Mouse (Mus musculus) adrenal gland, postnatal 14 days (tissue): ENCODE results near the gene Ak4. TPM values are rescaled to one million over a fixed set of nuclear protein-coding genes. Genes with fewer than 3 reads are reported as not detected.
"Not testable (repeated sequence)": the region's sequence is repeated elsewhere in the genome, so short reads cannot be mapped to it uniquely, and the experiment has no call there.

ENCODE experiments used
- DNase-seq: peaks from one replicate; pipeline ENCODE4 v3.0.0; 2021; ENCODE audit warnings: mixed read lengths
- total RNA-seq: library from RNA; stranded (reverse); gene quantifications from 2 replicates; pipeline ENCODE4 v1.2.3, GENCODE M21; 2021

Ak4 gene
- total RNA-seq, 1 experiment from 2014 or later = 7.2 TPM

DNA sequence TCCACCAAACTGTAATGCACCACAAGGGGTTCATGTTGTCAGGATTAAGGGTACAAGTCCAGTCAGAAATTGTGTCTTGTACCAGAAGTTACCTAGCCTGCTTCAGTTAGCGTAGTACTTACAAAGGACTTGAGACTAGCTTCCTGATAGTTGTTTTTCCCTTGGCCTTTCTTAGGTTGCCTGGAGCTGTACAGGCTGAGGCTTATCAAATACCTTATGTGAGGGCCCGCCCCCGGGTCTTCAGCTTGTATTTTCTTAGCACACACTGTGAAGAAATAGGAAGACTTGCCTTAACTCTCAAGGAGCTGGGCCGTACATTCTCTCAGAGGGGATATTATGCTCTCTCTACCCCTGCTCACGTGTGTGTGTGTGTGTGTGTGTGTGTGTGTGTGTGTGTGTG, 4.5 kb downstream of the Ak4 start:
- no peak for DNase-seq

DNA sequence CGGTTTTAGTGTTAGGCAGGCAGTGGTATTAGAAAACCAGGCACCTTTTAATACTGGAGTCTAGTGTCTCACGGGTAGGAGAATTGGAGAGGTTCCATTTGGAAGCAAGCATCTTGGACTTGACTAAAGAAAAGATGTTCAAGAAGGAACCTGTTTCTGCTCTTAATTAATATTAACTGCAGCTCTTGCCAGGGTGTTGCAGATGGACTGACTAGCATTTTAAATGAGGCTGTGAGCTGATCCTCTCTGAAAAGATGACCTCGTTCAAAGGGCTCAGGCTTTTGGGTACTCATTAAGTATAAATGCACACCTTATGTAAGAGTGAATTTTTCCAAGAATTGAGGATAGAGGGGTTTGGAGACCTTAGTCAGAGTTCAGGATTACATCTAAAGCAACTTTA, 5.4 kb downstream of the Ak4 start:
- no peak for DNase-seq

DNA sequence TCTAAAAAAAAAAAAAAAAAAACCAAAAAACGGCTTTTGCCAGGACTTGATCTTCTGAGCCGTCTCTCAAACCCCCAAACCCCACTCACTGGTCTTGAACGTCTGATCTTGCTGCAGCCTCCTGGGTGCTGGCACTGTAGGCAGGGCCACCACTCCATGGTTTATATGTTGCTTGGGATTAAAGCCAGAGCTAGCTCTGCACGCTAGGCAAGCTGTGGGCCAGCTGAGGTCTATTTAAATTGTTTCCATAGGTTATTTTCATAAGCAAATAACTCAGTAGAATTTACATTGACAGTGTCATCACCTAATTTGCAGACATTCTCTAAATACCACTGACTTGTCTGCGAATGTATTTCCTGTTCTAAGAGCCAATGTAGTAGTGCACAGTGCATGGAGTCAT, 6.0 kb downstream of the Ak4 start:
- DNase-seq = no peak

DNA sequence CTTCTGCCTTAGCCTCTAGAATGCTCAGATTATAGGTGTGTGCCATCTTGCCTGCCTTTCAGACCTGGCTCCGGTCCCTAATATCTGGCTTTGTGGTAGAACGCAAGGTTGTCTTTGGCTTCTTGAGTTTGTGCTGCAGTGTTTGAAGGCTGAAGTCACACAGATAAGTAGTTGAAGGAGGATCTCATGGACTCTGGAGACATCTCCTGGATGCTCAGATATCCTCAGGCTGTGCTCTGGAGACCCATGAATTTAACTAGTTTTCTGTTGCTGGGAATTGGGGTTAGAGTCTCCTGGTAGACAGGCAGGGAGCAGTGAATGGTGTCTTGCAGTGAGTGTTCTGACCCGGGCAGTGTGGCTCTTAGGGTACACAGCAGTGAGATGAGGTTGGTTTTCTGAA, 6.6 kb downstream of the Ak4 start:
- no peak for DNase-seq

DNA sequence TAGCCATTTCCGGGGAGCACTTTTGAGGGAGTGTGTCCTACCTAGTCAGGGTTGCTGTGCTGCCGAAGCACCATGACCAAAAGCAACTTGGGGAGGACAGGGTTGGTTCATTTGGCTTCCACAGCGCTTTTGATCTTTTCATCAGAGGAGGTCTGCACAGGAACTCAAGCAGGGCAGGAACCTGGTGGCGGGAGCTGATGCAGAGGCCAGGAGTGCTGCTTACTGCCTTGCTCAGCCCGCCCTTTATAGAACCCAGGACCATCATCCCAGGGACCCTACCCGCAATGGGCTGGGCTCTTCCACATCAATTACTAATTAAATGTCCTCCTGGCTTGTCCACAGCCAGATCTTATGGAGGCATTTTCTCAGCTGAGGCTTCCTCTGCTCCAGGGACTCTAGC, 7.5 kb downstream of the Ak4 start:
- DNase-seq = no peak

DNA sequence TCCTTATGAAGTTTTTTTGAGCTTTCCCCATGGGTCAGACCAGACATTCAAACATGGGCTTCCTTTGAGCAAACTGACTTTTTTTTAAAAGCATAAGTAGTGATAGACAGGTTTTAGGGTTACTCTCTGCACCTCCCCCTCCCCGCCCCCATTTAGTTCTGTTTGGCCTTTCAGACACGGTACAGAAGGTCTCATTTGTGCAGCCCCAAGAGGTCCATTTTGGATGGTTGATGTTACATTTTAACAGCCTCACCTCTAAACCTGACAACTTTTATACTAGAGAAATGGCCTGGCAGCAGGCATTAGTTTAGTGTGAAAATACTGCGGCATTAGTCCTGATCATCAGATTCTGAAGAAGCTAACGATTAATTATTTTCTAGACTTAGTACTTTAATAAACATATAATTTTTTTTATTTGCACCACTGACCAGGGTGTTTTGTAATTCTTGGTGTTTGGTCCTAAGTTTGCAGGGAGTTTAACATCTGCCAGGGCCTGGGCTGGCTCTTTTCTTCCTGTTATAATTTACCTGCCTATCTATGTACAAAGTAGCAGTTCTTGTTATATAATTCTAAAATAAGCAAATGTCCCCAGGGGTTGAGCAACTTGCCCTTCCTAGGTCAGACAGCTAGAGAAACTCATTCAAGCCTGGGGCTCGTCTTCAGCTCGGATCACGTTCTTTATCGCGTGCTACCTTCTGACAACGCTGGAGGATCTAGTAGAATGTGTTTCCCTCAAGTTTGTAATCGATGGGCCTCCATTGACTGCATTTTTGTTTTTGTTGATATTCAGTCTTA, 9.0 kb downstream of the Ak4 start:
- no peak for DNase-seq

DNA sequence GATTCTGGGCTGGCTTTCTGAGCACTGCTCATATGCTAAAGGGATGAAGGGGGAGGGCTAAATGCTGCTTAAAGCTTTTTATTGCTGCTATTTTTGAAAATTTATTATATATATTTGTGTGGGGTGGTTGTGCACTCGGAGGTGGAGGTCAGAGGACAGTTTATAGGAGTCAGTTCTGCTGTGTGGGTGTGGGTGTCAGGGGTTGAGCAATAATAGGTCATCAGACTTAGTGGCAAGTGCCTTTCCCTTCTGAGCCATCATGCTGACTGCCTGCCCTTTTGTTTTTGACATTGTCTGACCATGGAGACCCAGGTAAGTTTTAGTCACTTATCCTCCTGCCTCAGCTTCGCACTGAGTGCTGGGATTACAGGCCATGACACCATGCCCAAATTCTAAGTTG, 10.0 kb downstream of the Ak4 start:
- DNase-seq = no peak

DNA sequence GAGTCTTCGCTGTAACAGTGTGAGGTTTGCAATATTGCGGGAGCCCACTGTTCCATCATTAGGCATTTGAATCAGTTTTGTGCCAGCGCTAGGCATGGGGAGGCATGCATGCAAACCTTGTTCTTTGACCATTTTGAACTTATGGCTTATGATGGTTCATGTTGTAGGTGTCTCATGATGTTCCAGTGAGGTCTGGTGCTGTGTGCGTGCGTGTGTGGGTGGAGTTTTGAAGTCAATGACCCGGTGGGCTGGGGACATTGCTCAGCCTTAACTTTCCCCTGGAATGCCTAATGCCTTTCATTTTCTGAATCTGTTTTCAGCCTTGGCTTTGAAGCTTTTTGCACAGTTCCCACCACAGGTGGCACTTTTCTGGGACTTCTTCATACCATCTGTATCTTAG, 10.9 kb downstream of the Ak4 start:
- no peak for DNase-seq

DNA sequence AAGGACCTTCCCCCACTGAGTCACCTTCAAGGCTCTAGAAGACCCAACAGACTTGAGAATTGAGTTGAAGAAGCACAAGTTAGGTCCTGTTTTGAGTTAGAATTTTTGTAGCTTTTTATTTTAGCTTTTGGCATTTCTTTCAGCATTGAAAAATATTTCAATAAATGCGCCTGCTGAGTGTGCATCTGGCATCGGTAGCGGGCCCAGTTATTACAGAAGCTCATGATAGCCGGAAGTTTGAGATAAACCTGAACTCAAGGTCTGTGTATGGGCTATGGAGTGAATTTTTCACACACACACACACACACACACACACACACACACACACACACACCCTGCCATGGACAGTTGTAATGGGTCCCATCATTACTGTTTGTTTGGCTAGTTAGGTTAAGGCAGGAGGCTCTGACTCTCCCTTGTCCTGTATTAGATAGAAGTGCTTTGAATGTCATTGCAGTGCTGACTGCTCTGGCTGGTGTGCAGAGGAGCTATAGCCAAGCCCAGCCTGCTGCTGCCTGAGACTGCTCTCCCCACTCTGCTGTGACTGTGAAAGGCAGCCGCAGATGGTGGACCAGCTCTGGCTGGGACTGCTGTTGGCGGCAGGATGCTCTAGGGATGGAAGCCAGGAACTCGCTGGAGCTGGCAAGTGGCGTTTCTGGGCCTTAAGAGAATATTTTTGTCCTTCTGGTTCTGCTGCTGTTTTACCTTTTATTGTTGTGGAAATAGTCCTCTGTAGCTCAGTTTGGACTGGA, 17.9 kb downstream of the Ak4 start:
- DNase-seq = no peak

DNA sequence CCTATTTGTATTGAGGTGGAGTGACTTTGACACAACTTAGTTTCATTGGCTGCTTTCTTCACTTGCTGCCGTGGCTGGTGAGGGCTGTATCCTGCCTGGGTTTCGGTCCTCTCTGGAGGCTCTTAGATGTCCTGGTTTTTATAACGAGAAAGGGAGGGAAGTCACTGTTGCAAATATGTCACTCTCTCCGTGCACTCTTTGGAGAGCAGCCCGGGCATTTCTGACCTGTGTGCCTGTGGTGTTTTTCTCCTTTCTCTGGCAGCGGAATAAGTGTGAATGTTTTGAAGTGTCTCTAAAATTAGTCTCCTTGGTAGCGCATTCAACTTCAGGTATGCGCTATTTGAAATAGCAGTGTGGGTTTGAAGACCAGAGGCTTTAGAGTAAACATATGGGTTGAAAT, 19.2 kb downstream of the Ak4 start:
- DNase-seq = no peak

DNA sequence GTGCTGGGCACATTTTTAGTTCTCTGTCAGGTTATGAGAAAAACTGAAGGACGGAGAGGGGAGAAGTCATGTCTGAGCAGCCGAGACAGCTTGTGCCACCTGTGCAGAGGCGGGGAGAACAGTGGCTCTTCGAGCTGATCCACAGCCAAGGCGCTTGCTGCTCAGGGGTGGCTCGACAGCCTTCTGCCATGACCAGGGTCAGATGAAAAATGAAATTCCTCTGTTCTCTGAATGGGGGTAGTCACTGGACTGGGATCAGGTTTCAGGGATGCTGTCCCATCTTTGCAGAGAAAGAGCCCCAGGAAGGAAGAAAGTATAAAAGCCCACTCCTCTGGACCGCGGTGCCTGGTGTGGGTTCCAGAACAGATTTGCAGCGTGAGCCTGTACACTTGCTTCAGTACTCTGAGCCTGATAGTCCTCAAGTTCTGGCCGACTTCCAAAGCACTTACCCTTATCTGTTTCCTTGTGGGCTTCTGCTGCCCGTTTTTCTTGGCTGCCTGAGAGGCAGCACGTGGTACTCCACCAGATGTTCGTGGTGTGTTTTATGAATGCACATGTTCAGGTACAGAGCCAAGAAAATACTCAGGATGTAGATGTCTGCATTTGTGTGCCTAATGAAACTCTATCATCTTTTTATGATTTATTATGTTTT, 20.8 kb downstream of the Ak4 start:
- DNase-seq = peak; percentile 72

DNA sequence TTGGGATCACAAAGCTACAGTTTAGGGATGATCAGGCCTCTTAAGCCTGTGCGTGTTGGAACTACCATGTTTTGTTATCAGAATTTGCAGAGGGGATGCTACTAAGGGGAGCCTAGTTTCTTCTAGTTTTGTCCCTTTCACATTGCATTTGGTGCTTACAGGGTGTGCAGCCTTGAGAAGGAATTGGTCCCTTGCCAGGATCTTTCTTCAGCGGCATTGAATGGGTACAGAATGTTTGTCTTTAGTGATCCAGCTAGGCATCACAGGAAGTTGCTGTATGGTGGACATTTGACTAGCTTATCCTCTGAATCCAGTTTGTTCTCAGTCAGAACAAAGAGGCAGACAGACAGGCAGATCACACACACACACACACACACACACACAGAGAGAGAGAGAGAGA, 23.7 kb downstream of the Ak4 start:
- DNase-seq = peak; percentile 37

DNA sequence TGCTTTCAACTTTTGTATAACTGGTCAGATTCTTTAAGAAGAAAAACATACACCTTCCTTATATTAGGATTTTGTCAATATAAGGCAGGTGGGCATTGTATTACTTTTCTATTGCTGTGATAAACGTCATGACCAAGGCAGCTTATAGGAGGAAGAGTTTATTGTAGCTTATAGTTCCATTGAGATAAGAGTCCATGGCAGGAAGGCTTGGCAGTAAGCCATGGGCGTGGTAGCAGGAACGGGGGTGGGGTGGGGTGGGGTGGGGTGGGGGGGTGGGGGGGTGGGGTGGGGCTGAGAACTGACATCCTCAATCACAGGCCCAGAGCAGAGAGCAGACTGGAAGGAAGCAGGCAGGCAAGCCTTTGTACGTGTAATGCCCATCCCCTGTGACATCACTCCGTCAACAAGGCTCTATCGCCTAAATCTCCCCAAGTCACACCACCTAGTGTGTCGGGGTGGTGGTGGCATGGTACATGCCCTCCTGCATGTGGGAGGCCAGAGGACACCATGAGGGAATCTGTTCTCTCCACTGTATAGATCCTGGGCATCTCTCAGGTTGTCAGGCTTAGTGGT, 24.4 kb downstream of the Ak4 start:
- DNase-seq = no peak

DNA sequence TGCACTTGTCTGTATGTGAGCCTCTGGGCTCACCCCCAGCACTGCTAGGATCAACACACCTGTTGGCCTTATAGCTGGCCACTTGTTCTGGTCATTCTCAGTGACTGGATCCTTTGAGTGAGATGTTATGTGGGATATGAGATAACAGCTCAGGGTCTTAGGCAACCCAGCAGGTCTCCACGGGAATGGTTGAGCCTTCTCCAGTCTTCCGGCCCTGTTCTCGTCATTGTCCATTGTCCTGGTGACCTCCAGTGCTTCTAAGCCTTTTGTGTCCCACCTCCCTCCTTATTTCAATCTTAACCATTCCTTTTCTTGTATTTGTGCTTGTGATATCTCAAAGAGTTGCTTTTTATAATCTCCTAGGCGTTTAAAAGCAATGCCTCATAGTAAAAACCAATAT, 26.6 kb downstream of the Ak4 start:
- no peak for DNase-seq

DNA sequence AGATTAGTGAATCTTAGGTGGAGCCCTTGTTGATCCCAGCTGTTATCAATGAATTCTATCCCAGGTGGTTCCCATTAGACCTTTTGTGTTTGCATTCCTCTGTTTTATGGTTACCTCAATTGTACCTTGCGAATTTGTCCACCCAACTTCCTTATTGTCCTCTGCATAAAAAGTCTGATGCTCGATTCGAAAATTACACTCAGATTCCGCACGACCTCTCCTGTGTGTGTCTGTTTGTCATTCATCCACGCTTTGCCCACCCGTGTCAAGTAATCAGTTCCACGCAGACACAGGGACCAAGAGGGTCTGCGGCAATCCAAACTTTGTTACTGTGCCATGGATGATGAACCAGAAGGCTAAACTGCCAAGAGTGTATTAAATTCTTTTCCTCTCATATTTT, 27.5 kb downstream of the Ak4 start:
- not testable (repeated sequence) for DNase-seq

DNA sequence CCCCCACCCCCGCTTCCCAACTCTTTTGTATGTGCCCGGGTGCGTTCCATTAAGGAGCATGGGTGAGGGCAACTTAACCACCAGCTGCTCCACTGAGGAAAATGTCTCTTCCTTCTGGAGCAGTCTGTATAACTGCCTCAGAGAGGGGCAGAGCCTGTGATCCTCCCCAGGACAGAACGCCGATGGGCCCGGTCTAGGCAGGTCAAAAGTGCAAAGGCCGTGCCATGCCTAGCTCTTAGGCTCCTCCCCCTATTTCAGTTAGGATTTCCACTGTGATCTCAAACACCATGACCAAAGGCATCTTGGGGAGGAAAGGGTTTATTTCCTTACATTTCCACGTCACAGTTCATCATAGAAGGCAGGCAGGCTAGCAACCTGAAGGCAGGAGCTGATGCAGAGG, 29.6 kb downstream of the Ak4 start:
- no peak for DNase-seq

DNA sequence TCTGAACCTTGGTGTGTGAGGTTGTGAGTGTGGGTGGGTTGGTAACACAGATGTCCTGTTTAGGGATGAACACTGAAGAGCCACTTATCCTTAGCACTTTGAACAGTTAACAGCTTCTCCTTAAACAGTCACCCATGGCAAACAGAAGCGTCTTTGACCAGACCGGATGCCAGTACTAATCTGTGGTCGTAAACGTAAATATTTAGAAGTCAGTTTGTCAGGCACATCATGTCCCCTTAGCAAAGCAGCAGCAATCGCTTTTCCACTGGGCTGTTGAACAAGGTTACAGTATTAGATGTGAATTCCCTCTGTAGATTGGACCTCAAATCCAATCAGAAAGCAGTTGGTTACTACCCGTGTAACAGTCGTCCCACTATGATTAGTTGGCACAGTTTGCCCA, 30.3 kb downstream of the Ak4 start:
- no peak for DNase-seq

DNA sequence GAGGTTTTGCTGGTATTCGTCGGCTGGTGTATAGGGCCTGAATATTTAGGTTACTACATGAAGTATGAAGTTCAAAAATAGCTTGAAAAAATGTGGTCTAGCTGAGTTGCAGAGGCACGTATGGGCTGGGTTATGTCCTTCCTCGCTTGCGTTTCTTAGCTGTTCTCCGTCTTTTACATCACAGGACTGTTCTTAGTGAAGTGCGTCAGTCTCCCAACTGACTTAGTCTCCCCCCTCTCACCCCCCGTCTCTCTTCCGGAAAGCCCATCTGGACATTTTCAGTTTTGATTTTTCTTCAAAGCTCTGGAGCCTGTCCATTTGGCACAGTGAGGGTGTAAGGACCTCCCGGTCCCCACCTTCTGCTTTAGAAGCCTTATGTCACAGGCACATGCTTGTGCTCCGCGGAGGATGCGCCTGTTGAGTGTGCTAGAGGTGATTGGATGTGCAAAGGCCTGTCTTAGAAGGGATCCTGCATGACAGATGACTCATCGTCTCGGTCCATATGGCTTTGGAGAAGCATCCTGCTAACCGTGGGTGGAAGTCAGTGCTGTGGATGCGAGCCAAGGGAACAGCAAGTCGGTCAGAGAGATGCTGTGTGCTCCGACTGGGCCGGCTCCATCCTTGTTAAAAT, 31.2 kb downstream of the Ak4 start:
- no peak for DNase-seq

DNA sequence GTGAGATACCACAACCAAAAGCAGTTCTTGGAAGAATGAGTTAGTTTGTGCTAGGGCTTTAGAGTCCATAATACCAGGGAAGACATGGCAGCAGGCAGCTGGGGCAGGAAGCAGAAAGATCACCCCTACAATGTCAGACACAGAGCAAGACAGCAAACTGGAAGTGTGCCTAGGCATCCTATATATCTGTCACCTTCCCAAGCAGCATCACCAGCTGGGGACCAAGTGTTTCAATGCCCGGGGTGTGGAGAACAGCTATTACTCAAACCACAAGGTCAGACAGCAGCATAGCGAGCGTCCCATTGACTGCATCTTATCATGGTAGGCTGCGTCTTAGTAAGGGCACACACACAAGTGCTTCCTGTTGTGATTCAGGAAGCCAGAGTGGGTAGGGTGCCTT, 32.0 kb downstream of the Ak4 start:
- DNase-seq = no peak

DNA sequence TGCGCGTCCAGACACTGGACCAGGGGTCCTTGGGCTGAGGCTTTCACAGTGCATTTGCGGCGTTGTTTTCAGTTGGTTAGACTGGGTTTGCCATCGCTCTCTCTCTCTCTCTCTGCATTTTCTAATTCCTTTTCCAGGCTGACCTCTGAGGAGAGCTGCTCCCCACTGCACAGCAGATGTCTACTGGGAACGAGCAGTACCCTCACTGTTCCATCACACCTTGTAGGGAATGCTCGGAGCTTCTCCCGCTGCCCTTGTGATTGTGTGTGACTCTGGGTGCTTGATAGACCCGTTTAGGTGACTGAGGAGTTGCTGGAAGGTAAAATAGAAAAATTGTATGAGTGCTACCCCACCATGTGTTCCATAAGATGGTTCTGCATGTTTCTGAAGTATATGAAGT, 33.8 kb downstream of the Ak4 start:
- no peak for DNase-seq

DNA sequence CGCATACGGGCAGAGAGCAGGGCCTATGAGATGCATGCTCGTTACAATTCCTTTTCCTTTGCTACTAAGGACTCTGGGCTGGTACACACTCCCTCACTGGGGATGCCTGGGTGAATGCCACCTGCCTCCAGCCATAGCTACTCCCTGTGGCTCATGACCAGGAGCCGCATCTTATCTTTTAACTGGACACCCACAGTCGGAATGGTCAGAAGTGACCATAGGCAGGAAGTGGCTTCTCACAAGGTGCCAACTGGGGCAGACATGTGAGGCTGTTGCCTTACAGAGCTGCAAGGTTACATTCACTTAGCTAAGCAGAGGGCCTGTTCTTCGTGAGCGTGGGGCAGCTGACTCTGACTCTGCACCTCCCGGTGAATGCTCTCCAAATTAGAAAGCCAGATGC, 38.1 kb downstream of the Ak4 start:
- no peak for DNase-seq

DNA sequence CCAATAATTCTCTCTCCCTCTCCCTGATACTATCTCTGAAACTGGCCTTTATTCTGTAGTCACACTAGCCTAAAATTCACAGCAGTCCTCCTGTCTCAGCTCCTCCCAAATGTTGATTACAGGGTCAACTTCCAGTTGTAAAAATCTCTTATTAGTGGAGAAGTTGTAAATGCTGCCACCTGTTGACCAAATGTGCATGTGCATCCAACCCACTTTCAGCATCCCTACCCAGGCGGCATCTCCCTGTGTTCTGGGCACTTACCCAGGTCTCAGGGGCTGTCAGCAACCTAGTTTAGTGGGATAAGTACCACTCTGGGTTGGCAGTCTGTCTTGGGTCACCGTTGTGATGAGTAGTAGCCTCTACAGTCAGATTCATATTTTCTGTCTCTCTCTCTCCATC, 39.3 kb downstream of the Ak4 start:
- peak; percentile 47 for DNase-seq

DNA sequence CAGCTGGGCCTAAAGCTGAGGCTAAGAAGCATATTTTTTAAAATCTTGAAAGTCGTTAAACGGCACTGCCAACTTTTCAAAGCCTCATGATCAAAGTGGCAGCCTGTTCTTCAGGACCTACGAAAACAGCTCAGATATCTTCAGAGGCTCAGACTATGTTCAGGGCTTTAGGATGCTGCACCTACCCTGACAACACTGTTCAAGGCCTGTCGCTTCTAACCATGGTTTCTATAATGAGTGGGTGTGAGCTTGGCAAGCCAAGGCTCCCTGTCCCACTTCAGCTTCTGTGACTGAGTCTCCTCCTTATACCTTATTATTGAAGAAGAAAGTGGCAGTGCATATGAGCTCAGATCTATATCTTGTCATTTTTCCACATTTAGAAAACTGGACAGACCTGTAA, 40.3 kb downstream of the Ak4 start:
- no peak for DNase-seq
